ENCODE assay signal across 30 mouse cellular contexts in the genomic region with DNA sequence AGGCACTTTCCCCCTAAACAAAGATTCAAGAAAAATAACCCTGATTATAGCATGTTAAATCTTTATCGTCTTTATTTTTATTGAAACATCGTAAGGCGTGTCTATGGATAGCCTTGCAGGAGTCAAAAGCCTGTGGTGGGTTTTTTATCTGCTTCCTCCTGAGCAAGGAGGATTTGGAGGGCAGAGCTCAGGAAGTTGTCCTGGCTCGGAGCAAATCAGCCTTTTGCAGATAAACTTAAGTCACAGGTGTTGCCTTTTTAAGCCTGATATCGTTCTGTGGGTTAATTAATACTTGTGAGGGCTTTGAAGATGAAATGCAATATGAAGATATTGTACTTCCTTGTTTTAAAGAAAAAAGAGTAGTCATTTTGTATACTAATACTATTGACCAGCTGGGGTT.
DNase-seq lines count a peak whose midpoint lies in the region; ATAC-seq and TF ChIP-seq lines count a peak whose summit lies in the region.
"Had no signal": no experiment of that assay in that cellular context is flagged by ENCODE, and none has a peak within 500 bp of the region (broad histone marks: within the 10 kb centered on the region; RNA-seq: fewer than 3 reads in every experiment).

No protein-coding gene starts in this region.

- DNase-seq in 416B (ENCODE audit: low read depth) (peak; percentile 96), liver (peak; percentile 27)
- peak; percentile 39 for DNase-seq in c-Kit-positive CD71-positive TER-119-negative erythroid progenitor cells, embryonic 14.5 days (ENCODE audit: low read depth)
- DNase-seq in frontal cortex, postnatal 36 days (ENCODE audit: low spot score in 2 of 2) = no peak
- DNase-seq in lung, postnatal 0 days (ENCODE audit: low spot score) = no peak
- no peak for DNase-seq in layer of hippocampus, adult 2 months (ENCODE audit: low spot score in 2 of 2)
- DNase-seq in right cerebral cortex, postnatal 4 days = no peak
- DNase-seq: adrenal gland, adult 8-10 months; cerebellum, adult 11-12 months; cerebellum, adult 9-11 months; gastrocnemius, postnatal 10 days; heart, adult 11 months; heart, postnatal 36 days; kidney, postnatal 25 days; lung, postnatal 4 days; retina, postnatal 1 day; right cerebral cortex, postnatal 25 days; spleen, adult 18-20 months; thymus, postnatal 14 days had no signal

- WGBS in liver, embryonic 15.5 days (ENCODE audit: insufficient replicate concordance) = 13% methylated on average over 5 of the region's 5 CpGs
- 66% methylated on average over 5 of the region's 5 CpGs for WGBS in lung, postnatal 0 days

- peaks cover 5% of the 10 kb centered on the region for H3K4me1 ChIP-seq in liver, embryonic 15.5 days (replicated peaks)
- no peaks in the 10 kb centered on the region for H3K4me1 ChIP-seq in lung, postnatal 0 days (ENCODE audit: insufficient read depth, low read depth, low read length)
- H3K4me1 ChIP-seq: embryonic facial prominence, embryonic 13.5 days; forebrain, embryonic 10.5 days; heart, embryonic 10.5 days; heart, embryonic 15.5 days; midbrain, embryonic 15.5 days; neural tube, embryonic 15.5 days had no signal

- H3K27me3 ChIP-seq in liver, embryonic 15.5 days = no peaks in the 10 kb centered on the region
- H3K27me3 ChIP-seq in lung, postnatal 0 days (replicated peaks; ENCODE audit: insufficient read depth, low read length) = no peaks in the 10 kb centered on the region
- H3K27me3 ChIP-seq: embryonic facial prominence, embryonic 13.5 days; heart, embryonic 15.5 days; midbrain, embryonic 15.5 days; neural tube, embryonic 15.5 days had no signal

- H3K9ac ChIP-seq in liver, embryonic 15.5 days = no peak overlapping the region
- no peak overlapping the region for H3K9ac ChIP-seq in lung, postnatal 0 days (replicated peaks; ENCODE audit: low read depth)
- H3K9ac ChIP-seq: embryonic facial prominence, embryonic 13.5 days; heart, embryonic 15.5 days; hindbrain, embryonic 14.5 days; midbrain, embryonic 15.5 days; neural tube, embryonic 15.5 days had no signal

- H3K27ac ChIP-seq in liver, embryonic 15.5 days (replicated peaks) = no peak overlapping the region
- H3K27ac ChIP-seq in lung, postnatal 0 days (ENCODE audit: low read length) = no peak overlapping the region
- no peak overlapping the region for H3K27ac ChIP-seq in layer of hippocampus, adult 2 months
- H3K27ac ChIP-seq: embryonic facial prominence, embryonic 13.5 days; forebrain, embryonic 10.5 days; heart, embryonic 10.5 days; heart, embryonic 15.5 days; hindbrain, embryonic 14.5 days; midbrain, embryonic 15.5 days; neural tube, embryonic 15.5 days had no signal

- H3K4me3 ChIP-seq in liver, embryonic 15.5 days (replicated peaks) = no peak overlapping the region
- H3K4me3 ChIP-seq in lung, postnatal 0 days (ENCODE audit: low read depth, low read length) = no peak overlapping the region
- no peak overlapping the region for H3K4me3 ChIP-seq in layer of hippocampus, adult 2 months
- H3K4me3 ChIP-seq: embryonic facial prominence, embryonic 13.5 days; forebrain, embryonic 10.5 days; heart, embryonic 10.5 days; heart, embryonic 15.5 days; midbrain, embryonic 15.5 days; neural tube, embryonic 15.5 days had no signal

- peak; percentile 73 for ATAC-seq in liver, embryonic 15.5 days (ENCODE audit: insufficient read depth)
- ATAC-seq in lung, postnatal 0 days = no peak
- ATAC-seq: activated CD4-positive, CD25-positive, alpha-beta regulatory T cell, adult 4 months; forebrain, embryonic 16.5 days; intestine, postnatal 0 days; midbrain, embryonic 15.5 days had no signal

- TF ChIP-seq EP300 in lung, postnatal 0 days (IDR thresholded peaks at IDR 0.05) = no peak

- no peak for TF ChIP-seq CTCF in lung, postnatal 0 days (IDR thresholded peaks at IDR 0.05)
- no peak for TF ChIP-seq CTCF in layer of hippocampus, adult 2 months (conservative IDR thresholded peaks at IDR 0.05)

- H3K9me3 ChIP-seq in liver, embryonic 15.5 days (replicated peaks) = no peaks in the 10 kb centered on the region
- H3K9me3 ChIP-seq in lung, postnatal 0 days (ENCODE audit: low read length) = no peaks in the 10 kb centered on the region
- H3K9me3 ChIP-seq: embryonic facial prominence, embryonic 13.5 days; forebrain, embryonic 10.5 days; heart, embryonic 10.5 days; heart, embryonic 15.5 days; midbrain, embryonic 15.5 days; neural tube, embryonic 15.5 days had no signal

- no peaks in the 10 kb centered on the region for H3K36me3 ChIP-seq in liver, embryonic 15.5 days (replicated peaks)
- no peaks in the 10 kb centered on the region for H3K36me3 ChIP-seq in lung, postnatal 0 days (ENCODE audit: insufficient read depth, low read length)
- H3K36me3 ChIP-seq: embryonic facial prominence, embryonic 13.5 days; forebrain, embryonic 10.5 days; heart, embryonic 10.5 days; heart, embryonic 15.5 days; midbrain, embryonic 15.5 days; neural tube, embryonic 15.5 days had no signal

- H3K4me2 ChIP-seq in liver, embryonic 15.5 days = no peak overlapping the region
- no peak overlapping the region for H3K4me2 ChIP-seq in lung, postnatal 0 days (replicated peaks; ENCODE audit: low read depth, low read length)
- H3K4me2 ChIP-seq: embryonic facial prominence, embryonic 13.5 days; heart, embryonic 15.5 days; hindbrain, embryonic 14.5 days; midbrain, embryonic 15.5 days; neural tube, embryonic 15.5 days had no signal

Comparison
In these comparisons a context has a peak if more than half of its experiments do, and no peak if none do; other contexts are left out.
1. DNase-seq: peak in 416B (single experiment), c-Kit-positive CD71-positive TER-119-negative erythroid progenitor cells, embryonic 14.5 days (single experiment) and liver (single experiment); none in frontal cortex, postnatal 36 days (0 of 2), lung, postnatal 0 days (single experiment), layer of hippocampus, adult 2 months (0 of 2) and right cerebral cortex, postnatal 4 days (single experiment).